Mouse (Mus musculus) embryonic fibroblast, embryonic 13.5 days (primary cell): ENCODE measurements at regions not wholly inside any gene's neighbourhood (a gene's known extent, or its start where the extent isn't known, plus 50 kb on each side); places are given as distances from the start of the nearest gene placed in this dataset.

Source experiments
- H3K27ac ChIP-seq: 2 replicates; pipeline ENCODE4 v1.5.1; 2012; ENCODE audit warnings: low read length, control low read depth, inconsistent platforms; ENCODE audit not compliant: insufficient read depth
- H3K4me1 ChIP-seq: 2 replicates; pipeline ENCODE4 v1.6.1; 2011; ENCODE audit warnings: low read length; ENCODE audit not compliant: control insufficient read depth, insufficient read depth
- H3K4me3 ChIP-seq: 2 replicates; pipeline ENCODE4 v1.5.1; 2011; ENCODE audit warnings: mild to moderate bottlenecking, control low read depth, low read length; ENCODE audit not compliant: insufficient read depth
- CTCF ChIP-seq: IDR thresholded peaks from 2 replicates; pipeline ENCODE4 v1.5.1; 2011; ENCODE audit warnings: mild to moderate bottlenecking, control low read depth, low read length, moderate library complexity, borderline replicate concordance; ENCODE audit not compliant: insufficient read depth
- POLR2A ChIP-seq: IDR thresholded peaks from 2 replicates; pipeline ENCODE4 v1.6.1; 2011; ENCODE audit warnings: low read depth, mild to moderate bottlenecking, control low read depth, low read length, moderate library complexity

GRCm38 (mm10) chr19:14955969-14956368 lies 358.1 kb upstream of the Tle4 start:
- Histone ChIP-seq H3K4me3 (no peak overlapping the region), H3K4me1 (no peaks in the 10 kb centered on the region), H3K27ac (no peak overlapping the region)
- TF ChIP-seq CTCF (no peak), POLR2A (no peak)

GRCm38 (mm10) chr19:14940207-14940952 lies 342.5 kb upstream of the Tle4 start:
- Histone ChIP-seq H3K4me1 (no peaks in the 10 kb centered on the region), H3K4me3 (no peak overlapping the region), H3K27ac (no peak overlapping the region)
- TF ChIP-seq CTCF = no peak
- TF ChIP-seq POLR2A = no peak

GRCm38 (mm10) chr19:14922238-14922637 lies 324.4 kb upstream of the Tle4 start:
- no peak overlapping the region for H3K4me3 ChIP-seq
- H3K27ac ChIP-seq = no peak overlapping the region
- TF ChIP-seq POLR2A = no peak
- TF ChIP-seq CTCF = no peak
- no peaks in the 10 kb centered on the region for H3K4me1 ChIP-seq

DNA sequence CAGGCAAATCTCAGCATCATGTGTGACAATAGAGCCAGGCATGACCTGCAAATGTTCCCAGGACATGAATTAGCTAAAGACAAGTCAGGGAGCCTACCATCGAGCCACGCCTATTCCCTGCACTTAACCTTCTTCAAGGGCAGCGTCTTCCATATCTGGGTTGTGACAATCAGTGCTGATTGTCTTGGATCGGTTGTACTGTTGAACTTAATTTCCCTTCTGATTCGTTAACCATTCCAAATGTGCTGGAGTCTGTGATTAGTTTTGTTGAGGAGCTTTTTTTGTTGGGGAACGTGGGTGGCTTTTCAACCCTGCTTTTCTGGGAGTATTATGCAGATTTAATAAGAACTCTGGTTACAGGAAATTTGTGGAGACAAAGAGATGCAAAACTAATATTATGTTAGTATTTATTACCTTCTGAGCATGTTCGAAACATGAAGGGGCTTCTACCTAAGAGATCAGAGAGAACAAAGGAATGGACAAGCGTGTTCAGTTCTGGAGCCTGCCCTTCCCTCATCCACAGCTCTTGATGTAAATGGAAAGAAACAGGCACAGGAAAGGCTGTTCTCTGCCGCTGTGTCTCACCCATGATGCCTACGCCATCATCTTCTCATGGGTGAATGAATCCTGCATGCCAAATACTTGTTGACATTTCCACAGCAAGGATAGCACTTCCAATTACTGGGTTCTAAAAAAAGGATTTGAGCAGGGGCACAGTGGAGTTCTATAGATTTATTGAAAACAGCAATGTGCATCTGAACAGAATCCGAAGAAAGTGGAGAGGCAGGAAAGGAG lies 313.4 kb upstream of the Tle4 start:
- Histone ChIP-seq H3K27ac (no peak overlapping the region), H3K4me3 (no peak overlapping the region), H3K4me1 (no peaks in the 10 kb centered on the region)
- TF ChIP-seq CTCF = no peak
- TF ChIP-seq POLR2A = no peak

- H3K4me1 ChIP-seq = no peaks in the 10 kb centered on the region
- no peak overlapping the region for H3K27ac ChIP-seq
- TF ChIP-seq CTCF (no peak), POLR2A (no peak)
- H3K4me3 ChIP-seq = no peak overlapping the region
These were observed 297.0 kb upstream of the Tle4 start for GRCm38 (mm10) chr19:14894875-14895274.

- H3K4me1 ChIP-seq = no peaks in the 10 kb centered on the region
- TF ChIP-seq CTCF (no peak), POLR2A (no peak)
- no peak overlapping the region for H3K4me3 ChIP-seq
- H3K27ac ChIP-seq = no peak overlapping the region
These were observed 294.5 kb upstream of the Tle4 start for GRCm38 (mm10) chr19:14892390-14892758.

GRCm38 (mm10) chr19:14891689-14892389 lies 294.0 kb upstream of the Tle4 start:
- no peak for TF ChIP-seq POLR2A
- H3K4me3 ChIP-seq = no peak overlapping the region
- H3K27ac ChIP-seq = no peak overlapping the region
- H3K4me1 ChIP-seq = no peaks in the 10 kb centered on the region

- Histone ChIP-seq H3K4me1 (no peaks in the 10 kb centered on the region), H3K4me3 (no peak overlapping the region; the same call in 1 of the 2 replicates), H3K27ac (no peak overlapping the region)
- TF ChIP-seq CTCF = no peak
- no peak for TF ChIP-seq POLR2A
These were observed 293.2 kb upstream of the Tle4 start for GRCm38 (mm10) chr19:14891090-14891428.

GRCm38 (mm10) chr19:14890241-14891089 lies 292.6 kb upstream of the Tle4 start:
- Histone ChIP-seq H3K4me1 (no peaks in the 10 kb centered on the region), H3K27ac (no peak overlapping the region), H3K4me3 (no peak overlapping the region; the same call in 1 of the 2 replicates)
- TF ChIP-seq CTCF (no peak), POLR2A (no peak)

- H3K4me1 ChIP-seq = no peaks in the 10 kb centered on the region
- TF ChIP-seq CTCF (no peak), POLR2A (no peak)
- no peak overlapping the region for H3K4me3 ChIP-seq
- no peak overlapping the region for H3K27ac ChIP-seq
These were observed 291.9 kb upstream of the Tle4 start for GRCm38 (mm10) chr19:14889794-14890193.
